Mouse (Mus musculus) ES-Bruce4 (cell line): ENCODE data around the gene Gimap8.

Experiments used
- CTCF ChIP-seq: IDR thresholded peaks from one replicate; pipeline ENCODE4 v1.8.1; 2011; ENCODE audit warnings: low read depth, low read length
- POLR2A ChIP-seq: IDR thresholded peaks from one replicate; pipeline ENCODE4 v1.8.1; 2011; ENCODE audit warnings: low read length; ENCODE audit not compliant: insufficient read depth

GRCm38 (mm10) chr6:48650041-48650440 lies 3.0 kb downstream of the Gimap8 start:
- TF ChIP-seq CTCF (no peak), POLR2A (no peak)
